Mouse (Mus musculus) stomach, postnatal 0 days (tissue): Measurements from ENCODE around the gene Ppp2r5a. TPM values are rescaled to one million over a fixed set of nuclear protein-coding genes. Genes with fewer than 3 reads are reported as not detected.

Source experiments
- ATAC-seq: fragments of 200-750 bp; cut with Nextera tagmentation; 2 replicates; pipeline ENCODE4 v1.8.0; 2017; ENCODE audit not compliant: low FRiP score, low TSS enrichment
- DNase-seq: peaks from one replicate; pipeline ENCODE4 v3.0.0-alpha.2; 2016; ENCODE audit warnings: low spot score
- H3K27ac ChIP-seq: fragments of 300-500 bp; sonication (generic); replicated peaks from 2 replicates; pipeline ENCODE4 v1.5.1; 2014; ENCODE audit warnings: mild to moderate bottlenecking, control low read depth
- H3K27me3 ChIP-seq: fragments of 300-500 bp; sonication (generic); 2 replicates; pipeline ENCODE4 v1.6.1; 2014; ENCODE audit warnings: low read length; ENCODE audit not compliant: control insufficient read depth, insufficient read depth
- H3K36me3 ChIP-seq: fragments of 300-500 bp; sonication (generic); 2 replicates; pipeline ENCODE4 v1.6.1; 2014; ENCODE audit warnings: low read length, mixed read lengths; ENCODE audit not compliant: control insufficient read depth, insufficient read depth
- H3K4me1 ChIP-seq: fragments of 300-500 bp; sonication (generic); replicated peaks from 2 replicates; pipeline ENCODE4 v1.6.1; 2014; ENCODE audit warnings: antibody characterized with exemption; ENCODE audit not compliant: control insufficient read depth, insufficient read depth
- H3K4me2 ChIP-seq: fragments of 300-500 bp; sonication (generic); replicated peaks from 2 replicates; pipeline ENCODE4 v1.6.1; 2014; ENCODE audit warnings: low read depth, mild to moderate bottlenecking, control low read depth, moderate library complexity
- H3K4me3 ChIP-seq: fragments of 300-500 bp; sonication (generic); 2 replicates; pipeline ENCODE4 v1.5.1; 2014; ENCODE audit warnings: low read depth, low read length, control low read depth
- H3K9ac ChIP-seq: fragments of 300-500 bp; sonication (generic); 2 replicates; pipeline ENCODE4 v1.6.1; 2014; ENCODE audit warnings: mild to moderate bottlenecking, low read length, control low read depth, mixed read lengths
- H3K9me3 ChIP-seq: fragments of 300-500 bp; sonication (generic); 2 replicates; pipeline ENCODE4 v1.6.1; 2016; ENCODE audit warnings: low read length; ENCODE audit not compliant: control insufficient read depth
- CTCF ChIP-seq: IDR thresholded peaks from 2 replicates; pipeline ENCODE4 v1.5.1; 2016; ENCODE audit warnings: antibody characterized with exemption, low read depth, mild to moderate bottlenecking, moderate library complexity
- EP300 ChIP-seq: optimal IDR thresholded peaks from 2 replicates; pipeline ENCODE3; 2016; ENCODE audit warnings: antibody characterized with exemption
- WGBS: fragments of 180-500 bp; shearing (Covaris S2); extraction: QIAGEN DNeasy Blood & Tissue Kit; methylation state at CpG from one replicate; pipeline ENCODE4 v1.1.7; 2014; 5-methylcytosine and 5-hydroxymethylcytosine counted together
- polyA plus RNA-seq: library from polyadenylated mRNA; unstranded; fragments of >200 nt; fragmentation: Nextera tagmentation; extraction: Ambion mirVana; gene quantifications from 2 replicates; pipeline ENCODE4 v1.2.1, GENCODE M21; 2015

Gene Ppp2r5a
- polyA plus RNA-seq, 1 experiment from 2014 or later = 28.4 TPM

DNA sequence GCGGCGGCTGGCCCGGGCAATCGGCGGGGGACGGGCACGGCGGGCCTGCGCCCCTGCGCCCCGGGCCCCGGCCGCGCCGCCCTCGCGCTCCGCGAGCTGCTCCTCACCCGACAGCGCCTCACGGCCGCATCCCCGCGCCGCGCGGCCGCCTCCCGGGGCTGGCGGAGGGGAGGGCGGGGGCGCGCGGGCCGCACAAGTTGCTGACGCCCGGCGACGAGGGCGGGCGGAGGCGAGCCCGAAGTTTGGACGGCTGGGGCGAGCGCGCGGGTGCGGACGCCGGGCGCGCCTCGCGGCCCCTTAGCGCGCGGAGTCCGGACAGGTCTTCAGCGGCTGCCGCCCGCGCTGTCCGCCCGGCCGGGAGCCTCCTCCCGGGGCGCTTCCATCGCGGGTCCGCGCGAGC lies 6.6 kb downstream of the Ppp2r5a start:
- Histone ChIP-seq H3K4me3 (peak overlapping the region; percentile 82), H3K9me3 (no peaks in the 10 kb centered on the region), H3K4me2 (peak overlapping the region; percentile 75), H3K27ac (peak overlapping the region; percentile 98), H3K4me1 (peaks cover 4% of the 10 kb centered on the region), H3K9ac (peak overlapping the region; percentile 91), H3K36me3 (no peaks in the 10 kb centered on the region), H3K27me3 (no peaks in the 10 kb centered on the region)
- WGBS = under 1% methylated on average over 32 of the region's 74 CpGs
- TF ChIP-seq CTCF (no peak), EP300 (no peak)
- peak; percentile 41 for ATAC-seq
- DNase-seq = peak; percentile 77

- Histone ChIP-seq H3K36me3 (no peaks in the 10 kb centered on the region), H3K9me3 (no peaks in the 10 kb centered on the region), H3K27me3 (no peaks in the 10 kb centered on the region), H3K4me1 (peaks cover 4% of the 10 kb centered on the region), H3K4me2 (peak overlapping the region; percentile 75), H3K4me3 (peak overlapping the region; percentile 82), H3K27ac (peak overlapping the region; percentile 98), H3K9ac (peak overlapping the region; percentile 91)
- DNase-seq (peak; percentile 66), ATAC-seq (no peak)
- under 1% methylated on average over 36 of the region's 43 CpGs for WGBS
- TF ChIP-seq CTCF = 0 out of 2 replicates have a peak, but pooled peaks have one; percentile 22
- no peak for TF ChIP-seq EP300
These were observed 7.1 kb downstream of the Ppp2r5a start for GRCm38 (mm10) chr1:191395871-191396433.

- DNase-seq (no peak), ATAC-seq (no peak)
- Histone ChIP-seq H3K27me3 (no peaks in the 10 kb centered on the region), H3K36me3 (no peaks in the 10 kb centered on the region), H3K27ac (no peak overlapping the region), H3K4me3 (peak overlapping the region; percentile 82), H3K4me2 (peak overlapping the region; percentile 75), H3K9ac (peak overlapping the region; percentile 91), H3K9me3 (no peaks in the 10 kb centered on the region), H3K4me1 (peaks cover 4% of the 10 kb centered on the region)
- 12% methylated on average over 1 of the region's 1 CpGs for WGBS
- TF ChIP-seq CTCF (no peak), EP300 (no peak)
These were observed 7.9 kb downstream of the Ppp2r5a start for GRCm38 (mm10) chr1:191395200-191395599.

DNA sequence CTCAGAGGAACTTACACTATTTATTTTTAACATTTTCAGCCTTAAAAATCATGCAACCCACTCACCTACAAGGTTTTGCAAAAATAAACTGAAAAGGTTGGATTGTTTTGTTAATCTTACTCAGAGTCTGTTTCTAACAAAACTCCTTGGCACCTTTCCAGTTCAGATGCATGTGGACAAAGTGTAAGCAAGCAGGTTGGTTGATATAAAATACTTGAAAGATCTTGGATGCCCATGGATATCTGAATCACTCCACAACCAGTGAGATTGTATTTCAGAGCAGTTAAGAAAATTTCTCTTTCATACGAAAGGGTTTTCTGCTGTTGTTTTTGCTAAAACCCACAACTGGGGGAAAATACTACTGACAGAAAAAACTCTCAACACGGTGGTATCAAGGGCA lies 8.9 kb downstream of the Ppp2r5a start:
- 39% methylated on average over 2 of the region's 2 CpGs for WGBS
- no peak overlapping the region; the same call in 1 of the 2 replicates for H3K9ac ChIP-seq
- TF ChIP-seq EP300 (no peak), CTCF (no peak)
- peak overlapping the region; percentile 75 for H3K4me2 ChIP-seq
- H3K36me3 ChIP-seq = no peaks in the 10 kb centered on the region
- H3K27me3 ChIP-seq = no peaks in the 10 kb centered on the region
- H3K4me3 ChIP-seq = peak overlapping the region; percentile 82; the same call in 1 of the 2 replicates
- no peaks in the 10 kb centered on the region for H3K9me3 ChIP-seq
- ATAC-seq = no peak
- no peak for DNase-seq
- H3K27ac ChIP-seq = no peak overlapping the region
- peaks cover 4% of the 10 kb centered on the region for H3K4me1 ChIP-seq

DNA sequence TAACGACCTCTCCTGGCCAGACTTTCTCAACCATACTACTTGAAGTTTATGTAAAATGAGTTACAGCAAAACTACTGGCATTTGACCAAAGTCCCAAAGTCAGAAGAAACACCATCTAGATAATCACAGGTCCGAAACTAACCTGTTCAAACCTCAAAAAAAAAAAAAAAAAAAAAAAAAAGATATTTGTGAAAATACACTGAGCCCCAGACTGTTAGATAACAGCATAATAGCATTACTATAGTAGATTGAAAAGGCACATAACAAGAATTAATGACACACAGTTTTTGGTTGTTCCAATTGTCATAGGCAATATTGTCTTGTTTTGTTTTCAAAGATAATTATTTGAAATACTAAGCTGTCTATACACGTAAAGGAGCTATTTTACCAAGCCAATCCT lies 9.5 kb downstream of the Ppp2r5a start:
- DNase-seq = no peak
- WGBS = 57% methylated on average over 3 of the region's 3 CpGs
- no peaks in the 10 kb centered on the region for H3K9me3 ChIP-seq
- H3K27ac ChIP-seq = no peak overlapping the region
- no peak overlapping the region for H3K9ac ChIP-seq
- no peaks in the 10 kb centered on the region for H3K36me3 ChIP-seq
- TF ChIP-seq CTCF = 0 out of 2 replicates have a peak, but pooled peaks have one; percentile 1
- no peak for TF ChIP-seq EP300
- no peaks in the 10 kb centered on the region for H3K27me3 ChIP-seq
- H3K4me1 ChIP-seq = peaks cover 4% of the 10 kb centered on the region
- ATAC-seq = no peak
- H3K4me2 ChIP-seq = no peak overlapping the region
- H3K4me3 ChIP-seq = no peak overlapping the region

- ATAC-seq (peak; percentile 60; the same call in 1 of the 2 replicates), DNase-seq (peak; percentile 65)
- no peak overlapping the region for H3K4me3 ChIP-seq
- no peaks in the 10 kb centered on the region for H3K27me3 ChIP-seq
- no peak overlapping the region for H3K27ac ChIP-seq
- H3K36me3 ChIP-seq = no peaks in the 10 kb centered on the region
- 0 out of 2 replicates have a peak overlapping the region, but pooled peaks have one; percentile 0 for H3K4me2 ChIP-seq
- no peaks in the 10 kb centered on the region for H3K9me3 ChIP-seq
- TF ChIP-seq CTCF = peak; percentile 93
- TF ChIP-seq EP300 = no peak
- WGBS = 9% methylated on average over 3 of the region's 3 CpGs
- peaks cover 4% of the 10 kb centered on the region for H3K4me1 ChIP-seq
- no peak overlapping the region for H3K9ac ChIP-seq
These were observed 11.8 kb downstream of the Ppp2r5a start for GRCm38 (mm10) chr1:191391311-191391710.
